8 mouse cellular contexts compared by ENCODE assay signal in the genomic region with DNA sequence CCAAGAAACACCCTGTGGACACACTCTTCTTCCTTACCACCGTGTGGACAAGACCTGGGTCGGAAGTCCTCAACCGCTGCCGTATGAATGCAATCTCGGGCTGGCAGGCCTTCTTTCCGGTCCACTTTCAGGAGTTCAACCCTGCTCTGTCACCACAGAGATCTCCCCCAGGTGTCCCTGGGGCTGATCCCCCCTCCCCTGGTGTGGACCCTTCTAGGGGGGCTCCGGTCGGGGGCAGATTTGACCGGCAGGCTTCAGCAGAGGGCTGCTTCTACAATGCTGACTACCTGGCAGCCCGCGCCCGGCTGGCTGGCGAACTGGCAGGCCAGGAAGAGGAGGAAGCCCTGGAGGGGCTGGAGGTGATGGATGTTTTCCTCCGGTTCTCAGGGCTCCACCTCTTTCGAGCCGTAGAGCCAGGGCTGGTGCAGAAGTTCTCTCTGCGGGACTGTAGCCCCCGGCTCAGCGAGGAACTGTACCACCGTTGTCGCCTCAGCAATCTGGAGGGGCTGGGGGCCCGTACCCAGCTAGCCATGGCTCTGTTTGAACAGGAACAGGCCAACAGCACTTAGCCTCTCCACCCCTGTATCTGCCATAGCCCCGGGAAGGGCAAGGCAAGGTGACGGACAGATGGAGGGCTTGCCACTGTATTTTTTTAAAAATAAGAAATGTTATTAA. TPM values are rescaled to one million over a fixed set of nuclear protein-coding genes. Genes with fewer than 3 reads are reported as not detected.
DNase-seq lines count a peak whose midpoint lies in the region; ATAC-seq and TF ChIP-seq lines count a peak whose summit lies in the region.

No protein-coding gene starts in this region.

- no peak for TF ChIP-seq CTCF in lung, postnatal 0 days (IDR thresholded peaks at IDR 0.05)

- peak overlapping the region; percentile 29 for H3K4me3 ChIP-seq in forebrain, embryonic 10.5 days
- no peak overlapping the region for H3K4me3 ChIP-seq in forebrain, embryonic 15.5 days
- no peak overlapping the region for H3K4me3 ChIP-seq in lung, postnatal 0 days (ENCODE audit: low read depth, low read length)
- H3K4me3 ChIP-seq in kidney, embryonic 14.5 days (ENCODE audit: low read length): no peak overlapping the region
- H3K4me3 ChIP-seq in neural tube, embryonic 15.5 days (replicated peaks): no peak overlapping the region

- DNase-seq in forebrain, embryonic 10.5 days (ENCODE audit: extremely low spot score, low spot score): no peak
- DNase-seq in lung, postnatal 0 days (ENCODE audit: low spot score): no peak
- DNase-seq in lung, postnatal 25 days (ENCODE audit: low spot score): no peak
- no peak for DNase-seq in left cerebral cortex, adult 9 months (ENCODE audit: low spot score in 2 of 2)
- no peak for DNase-seq in thymus, postnatal 14 days

- peak overlapping the region; percentile 59; the same call in 1 of the 2 replicates for H3K27ac ChIP-seq in forebrain, embryonic 10.5 days
- H3K27ac ChIP-seq in forebrain, embryonic 15.5 days (replicated peaks): no peak overlapping the region
- no peak overlapping the region for H3K27ac ChIP-seq in lung, postnatal 0 days (ENCODE audit: low read length)
- no peak overlapping the region; the same call in 1 of the 2 replicates for H3K27ac ChIP-seq in kidney, embryonic 14.5 days (ENCODE audit: low read depth, low read length)
- H3K27ac ChIP-seq in neural tube, embryonic 15.5 days (replicated peaks): no peak overlapping the region

- no peaks in the 10 kb centered on the region for H3K9me3 ChIP-seq in forebrain, embryonic 10.5 days
- H3K9me3 ChIP-seq in forebrain, embryonic 15.5 days: no peaks in the 10 kb centered on the region
- no peaks in the 10 kb centered on the region for H3K9me3 ChIP-seq in lung, postnatal 0 days (ENCODE audit: low read length)
- no peaks in the 10 kb centered on the region for H3K9me3 ChIP-seq in kidney, embryonic 14.5 days (ENCODE audit: control insufficient read depth, low read length)
- no peaks in the 10 kb centered on the region for H3K9me3 ChIP-seq in neural tube, embryonic 15.5 days (replicated peaks)

- no peak overlapping the region for H3K4me2 ChIP-seq in forebrain, embryonic 15.5 days (replicated peaks)
- peak overlapping the region; percentile 33 for H3K4me2 ChIP-seq in lung, postnatal 0 days (replicated peaks; ENCODE audit: low read depth, low read length)
- peak overlapping the region; percentile 33 for H3K4me2 ChIP-seq in kidney, embryonic 14.5 days (replicated peaks; ENCODE audit: low read depth, low read length)
- H3K4me2 ChIP-seq in neural tube, embryonic 15.5 days: 0 out of 2 replicates have a peak overlapping the region, but pooled peaks have one; percentile 2

- H3K27me3 ChIP-seq in forebrain, embryonic 10.5 days (ENCODE audit: poor library complexity, severe bottlenecking): peaks cover 51% of the 10 kb centered on the region
- H3K27me3 ChIP-seq in forebrain, embryonic 15.5 days: no peaks in the 10 kb centered on the region
- H3K27me3 ChIP-seq in lung, postnatal 0 days (replicated peaks; ENCODE audit: insufficient read depth, low read length): no peaks in the 10 kb centered on the region
- H3K27me3 ChIP-seq in kidney, embryonic 14.5 days (ENCODE audit: control insufficient read depth, insufficient read depth, low read length): no peaks in the 10 kb centered on the region
- no peaks in the 10 kb centered on the region for H3K27me3 ChIP-seq in neural tube, embryonic 15.5 days (replicated peaks)

- H3K36me3 ChIP-seq in forebrain, embryonic 10.5 days (replicated peaks): peaks cover 78% of the 10 kb centered on the region
- H3K36me3 ChIP-seq in forebrain, embryonic 15.5 days: peaks cover 49% of the 10 kb centered on the region
- H3K36me3 ChIP-seq in lung, postnatal 0 days (ENCODE audit: insufficient read depth, low read length): peaks cover 17% of the 10 kb centered on the region
- H3K36me3 ChIP-seq in kidney, embryonic 14.5 days (ENCODE audit: control insufficient read depth, insufficient read depth, low read length): peaks cover 66% of the 10 kb centered on the region
- H3K36me3 ChIP-seq in neural tube, embryonic 15.5 days: peaks cover 49% of the 10 kb centered on the region

- no peak for ATAC-seq in forebrain, embryonic 15.5 days (replicated peaks)
- ATAC-seq in lung, postnatal 0 days: 0 out of 2 replicates have a peak, but pooled peaks have one; percentile 5
- ATAC-seq in kidney, embryonic 14.5 days (ENCODE audit: low FRiP score, low TSS enrichment): no peak
- ATAC-seq in neural tube, embryonic 15.5 days (ENCODE audit: low FRiP score): no peak

- WGBS in forebrain, embryonic 10.5 days: 62% methylated on average over 24 of the region's 24 CpGs
- WGBS in forebrain, embryonic 15.5 days: 66% methylated on average over 24 of the region's 24 CpGs
- WGBS in lung, postnatal 0 days: 48% methylated on average over 22 of the region's 24 CpGs
- WGBS in kidney, embryonic 14.5 days: 41% methylated on average over 24 of the region's 24 CpGs
- 60% methylated on average over 24 of the region's 24 CpGs for WGBS in neural tube, embryonic 15.5 days

- no peak for TF ChIP-seq EP300 in lung, postnatal 0 days (IDR thresholded peaks at IDR 0.05)

- no peak overlapping the region; the same call in 1 of the 2 replicates for H3K9ac ChIP-seq in forebrain, embryonic 15.5 days (replicated peaks)
- H3K9ac ChIP-seq in lung, postnatal 0 days (replicated peaks; ENCODE audit: low read depth): no peak overlapping the region
- H3K9ac ChIP-seq in kidney, embryonic 14.5 days (ENCODE audit: low read depth, low read length): 0 out of 2 replicates have a peak overlapping the region, but pooled peaks have one; percentile 12
- H3K9ac ChIP-seq in neural tube, embryonic 15.5 days (replicated peaks): no peak overlapping the region

- H3K4me1 ChIP-seq in forebrain, embryonic 10.5 days: peaks cover 76% of the 10 kb centered on the region
- H3K4me1 ChIP-seq in forebrain, embryonic 15.5 days: peaks cover 55% of the 10 kb centered on the region
- peaks cover 10% of the 10 kb centered on the region; the same call in 1 of the 2 replicates for H3K4me1 ChIP-seq in lung, postnatal 0 days (ENCODE audit: insufficient read depth, low read depth, low read length)
- H3K4me1 ChIP-seq in kidney, embryonic 14.5 days (ENCODE audit: control insufficient read depth, insufficient read depth, low read length): peaks cover 32% of the 10 kb centered on the region
- peaks cover 56% of the 10 kb centered on the region for H3K4me1 ChIP-seq in neural tube, embryonic 15.5 days

RNA-seq across cellular contexts. Expression of gene Chpf2, which starts 5.4 kb away (rescaled TPM):
- polyA plus RNA-seq in forebrain, embryonic 10.5 days (2016; fragmentation: Nextera tagmentation; extraction: Ambion mirVana): 15.1 and 16.0 TPM in 2 replicates
- polyA plus RNA-seq in forebrain, embryonic 15.5 days (2015; fragmentation: Nextera tagmentation; extraction: Ambion mirVana): 19.7 and 21.1 TPM in 2 replicates
- polyA plus RNA-seq in lung, postnatal 0 days (2015; fragmentation: Nextera tagmentation; extraction: Ambion mirVana): 18.3 and 22.5 TPM in 2 replicates
- 8.3 and 11.0 TPM in 2 replicates for polyA plus RNA-seq in kidney, embryonic 14.5 days (2014; fragmentation: Nextera tagmentation; extraction: Ambion mirVana)
- 19.3 and 21.2 TPM in 2 replicates for polyA plus RNA-seq in neural tube, embryonic 15.5 days (2015; fragmentation: Nextera tagmentation; extraction: Ambion mirVana)

RNA-seq across cellular contexts. Expression of gene Abcf2, which starts 14.7 kb away (rescaled TPM):
- 193 and 197 TPM in 2 replicates for polyA plus RNA-seq in forebrain, embryonic 10.5 days (2016; fragmentation: Nextera tagmentation; extraction: Ambion mirVana)
- polyA plus RNA-seq in forebrain, embryonic 15.5 days (2015; fragmentation: Nextera tagmentation; extraction: Ambion mirVana): 101 and 106 TPM in 2 replicates
- polyA plus RNA-seq in lung, postnatal 0 days (2015; fragmentation: Nextera tagmentation; extraction: Ambion mirVana): 47.7 TPM in 2 replicates
- polyA plus RNA-seq in kidney, embryonic 14.5 days (2014; fragmentation: Nextera tagmentation; extraction: Ambion mirVana): 102 and 121 TPM in 2 replicates
- 82.8 and 93.1 TPM in 2 replicates for polyA plus RNA-seq in neural tube, embryonic 15.5 days (2015; fragmentation: Nextera tagmentation; extraction: Ambion mirVana)

RNA-seq across cellular contexts. Expression of gene Smarcd3, which starts 32.3 kb away (rescaled TPM):
- 34.7 and 39.7 TPM in 2 replicates for polyA plus RNA-seq in forebrain, embryonic 10.5 days (2016; fragmentation: Nextera tagmentation; extraction: Ambion mirVana)
- polyA plus RNA-seq in forebrain, embryonic 15.5 days (2015; fragmentation: Nextera tagmentation; extraction: Ambion mirVana): 171 and 176 TPM in 2 replicates
- 8.0 and 12.1 TPM in 2 replicates for polyA plus RNA-seq in lung, postnatal 0 days (2015; fragmentation: Nextera tagmentation; extraction: Ambion mirVana)
- polyA plus RNA-seq in kidney, embryonic 14.5 days (2014; fragmentation: Nextera tagmentation; extraction: Ambion mirVana): 40.4 and 41.1 TPM in 2 replicates
- 111 and 135 TPM in 2 replicates for polyA plus RNA-seq in neural tube, embryonic 15.5 days (2015; fragmentation: Nextera tagmentation; extraction: Ambion mirVana)

RNA-seq across cellular contexts. Expression of gene 4931409K22Rik, which starts 35.3 kb away (rescaled TPM):
- polyA plus RNA-seq in forebrain, embryonic 10.5 days (2016; fragmentation: Nextera tagmentation; extraction: Ambion mirVana): 0.06 TPM in 1 of 2 replicates, not detected in the other
- 0.42 and 0.56 TPM in 2 replicates for polyA plus RNA-seq in forebrain, embryonic 15.5 days (2015; fragmentation: Nextera tagmentation; extraction: Ambion mirVana)
- not detected in 2 replicates for polyA plus RNA-seq in lung, postnatal 0 days (2015; fragmentation: Nextera tagmentation; extraction: Ambion mirVana)
- polyA plus RNA-seq in kidney, embryonic 14.5 days (2014; fragmentation: Nextera tagmentation; extraction: Ambion mirVana): 0.26 and 0.34 TPM in 2 replicates
- 0.24 and 0.26 TPM in 2 replicates for polyA plus RNA-seq in neural tube, embryonic 15.5 days (2015; fragmentation: Nextera tagmentation; extraction: Ambion mirVana)

RNA-seq across cellular contexts. Expression of gene Asb10, which starts 51.2 kb away (rescaled TPM):
- 0.09 and 0.15 TPM in 2 replicates for polyA plus RNA-seq in forebrain, embryonic 10.5 days (2016; fragmentation: Nextera tagmentation; extraction: Ambion mirVana)
- polyA plus RNA-seq in forebrain, embryonic 15.5 days (2015; fragmentation: Nextera tagmentation; extraction: Ambion mirVana): 0.11 and 0.42 TPM in 2 replicates
- polyA plus RNA-seq in lung, postnatal 0 days (2015; fragmentation: Nextera tagmentation; extraction: Ambion mirVana): 0.21 and 0.29 TPM in 2 replicates
- 0.54 and 0.91 TPM in 2 replicates for polyA plus RNA-seq in kidney, embryonic 14.5 days (2014; fragmentation: Nextera tagmentation; extraction: Ambion mirVana)
- 0.40 and 0.87 TPM in 2 replicates for polyA plus RNA-seq in neural tube, embryonic 15.5 days (2015; fragmentation: Nextera tagmentation; extraction: Ambion mirVana)
